Mouse (Mus musculus) left cerebral cortex, adult 11 months (tissue): ENCODE results near the gene Nrxn3.
A peak's percentile ranks its signal among the peaks of the same experiment; 100 is the strongest.

Experiments
- DNase-seq: peaks from one replicate; pipeline ENCODE4 v3.0.0; 2022; ENCODE audit warnings: low spot score

Nrxn3 gene

DNA sequence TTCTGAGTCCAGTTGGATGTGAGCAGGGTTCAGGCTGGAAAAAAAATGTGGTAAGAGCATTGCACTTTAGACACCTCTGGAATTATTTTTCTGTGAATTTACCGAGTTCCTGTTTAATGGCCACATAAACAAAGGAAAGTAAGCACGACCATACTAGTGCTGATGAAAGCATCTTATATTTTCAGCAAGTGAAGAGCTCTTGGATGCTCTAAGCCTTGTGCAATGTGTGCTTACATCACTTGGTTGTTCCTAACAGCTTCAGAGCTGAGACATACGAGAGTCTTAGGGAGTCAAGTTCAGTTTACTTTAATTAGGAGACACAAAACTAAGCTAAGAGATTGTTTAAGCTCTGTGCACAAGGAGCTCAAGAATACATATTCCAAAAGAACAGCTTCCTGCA, 1231.0 kb downstream of the Nrxn3 start:
- DNase-seq: no peak

GRCm38 (mm10) chr12:89954441-89955070, 1231.9 kb downstream of the Nrxn3 start:
- no peak for DNase-seq

DNA sequence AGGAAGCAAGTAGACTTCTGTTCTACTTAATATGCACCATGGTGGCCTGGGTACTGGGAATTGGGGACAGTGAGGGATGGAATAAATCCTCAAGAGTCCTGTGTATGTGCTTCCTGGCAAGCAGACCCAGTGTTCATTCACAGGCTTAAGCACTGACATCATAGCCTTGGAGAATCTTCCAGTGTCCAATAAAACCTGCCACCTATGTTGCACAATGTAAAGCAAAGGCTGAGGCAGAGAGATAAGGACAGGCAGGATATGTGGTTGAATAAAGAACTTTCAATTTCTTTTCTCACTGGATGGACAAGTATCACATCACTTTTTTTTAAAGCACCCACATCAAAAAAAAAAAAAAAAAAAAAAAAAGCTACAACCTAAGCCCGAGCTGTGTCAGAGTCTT, 1240.4 kb downstream of the Nrxn3 start:
- no peak for DNase-seq

DNA sequence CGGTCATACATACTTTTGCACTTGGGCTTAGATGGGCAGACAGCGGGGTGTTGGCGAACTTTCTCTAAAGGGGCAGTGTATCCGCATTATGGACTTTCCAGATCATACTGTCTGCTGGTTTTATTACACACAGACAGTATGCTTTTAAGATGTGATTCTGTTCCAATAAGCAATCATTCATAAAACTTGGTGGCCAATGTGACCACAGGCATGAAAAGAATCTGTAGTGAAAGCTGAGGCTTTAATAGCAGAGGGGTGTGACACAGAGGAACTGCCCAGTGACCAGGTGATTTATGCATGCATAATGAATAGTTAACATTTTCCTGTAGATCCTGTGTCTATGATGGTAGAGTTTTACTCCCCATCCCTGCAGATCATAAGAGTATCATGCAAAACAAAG, 1254.0 kb downstream of the Nrxn3 start:
- DNase-seq: no peak

GRCm38 (mm10) chr12:89977479-89977878, 1254.8 kb downstream of the Nrxn3 start:
- DNase-seq: no peak

DNA sequence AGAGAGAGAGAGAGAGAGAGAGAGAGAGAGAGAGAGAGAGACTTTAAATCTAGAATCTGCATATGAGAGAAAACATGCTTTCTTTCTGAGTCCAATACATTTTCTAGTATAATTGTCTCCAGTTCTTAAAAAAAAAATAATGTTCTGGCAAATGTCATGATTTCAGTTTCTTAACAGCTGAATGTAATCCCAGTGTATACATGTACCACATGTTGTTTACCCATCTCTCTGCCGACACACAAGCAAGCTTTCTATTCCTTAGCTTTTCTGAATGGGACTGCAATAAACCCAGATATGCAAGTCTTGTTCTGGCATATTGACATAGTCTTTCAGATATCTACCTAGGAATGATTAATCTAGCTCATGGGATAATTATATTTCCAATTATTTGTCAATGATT, 1256.5 kb downstream of the Nrxn3 start:
- no peak for DNase-seq

DNA sequence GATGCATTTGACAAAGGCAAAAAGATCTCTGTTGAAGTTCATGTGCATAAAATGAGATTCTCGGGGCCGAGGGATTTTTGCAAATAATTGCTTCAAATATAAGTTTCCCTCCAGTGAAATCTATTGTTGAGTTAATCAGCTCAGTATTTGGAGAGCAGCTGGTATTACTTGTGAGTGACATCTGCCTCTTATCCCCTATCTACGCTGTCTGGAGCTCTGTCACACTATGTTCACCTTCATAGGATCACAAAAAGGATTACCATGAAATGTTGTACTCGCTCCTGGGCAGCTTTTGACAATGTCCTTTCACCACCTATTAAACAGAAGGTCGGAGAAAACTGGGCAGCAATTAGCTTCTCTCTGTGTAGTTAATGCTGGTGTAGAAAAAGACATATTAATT, 1259.8 kb downstream of the Nrxn3 start:
- DNase-seq: no peak

DNA sequence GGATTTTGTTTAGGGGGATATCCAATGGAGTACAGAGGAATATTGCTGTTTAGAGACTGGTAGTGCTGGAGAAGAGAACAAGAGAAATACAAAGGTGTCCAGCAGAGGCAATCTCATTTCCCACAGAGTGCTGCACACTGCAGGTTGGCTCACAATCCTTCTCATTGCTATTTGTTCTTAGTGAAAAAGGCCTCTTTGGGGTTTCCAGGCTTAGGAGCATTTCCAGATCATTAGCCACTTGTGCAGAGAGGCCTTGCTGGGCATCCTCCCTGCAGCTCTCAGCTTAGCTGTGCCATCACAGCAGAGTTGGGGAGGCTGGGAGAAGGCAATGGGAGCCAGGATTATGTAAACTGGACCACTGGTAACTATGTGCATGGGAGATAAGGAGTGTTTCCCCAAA, 1260.7 kb downstream of the Nrxn3 start:
- no peak for DNase-seq

DNA sequence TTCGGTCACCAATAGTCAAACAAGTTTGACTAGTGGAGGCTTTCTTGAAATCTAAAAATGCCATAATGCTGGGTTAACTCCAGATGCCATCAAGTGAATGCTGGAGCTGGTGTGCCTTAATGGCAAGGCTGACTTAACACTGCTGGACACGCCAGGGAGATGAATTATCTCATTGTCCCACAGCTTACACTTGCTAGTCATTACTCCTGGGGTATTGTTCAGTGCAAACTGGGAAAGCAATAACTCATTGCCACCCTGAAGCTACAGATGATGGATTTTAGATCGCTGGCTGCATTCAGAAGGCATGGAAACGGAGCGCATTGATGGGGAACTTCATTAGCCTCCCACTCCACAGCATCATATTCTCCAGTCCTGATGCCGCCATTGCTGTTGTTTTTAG, 1263.5 kb downstream of the Nrxn3 start:
- no peak for DNase-seq

DNA sequence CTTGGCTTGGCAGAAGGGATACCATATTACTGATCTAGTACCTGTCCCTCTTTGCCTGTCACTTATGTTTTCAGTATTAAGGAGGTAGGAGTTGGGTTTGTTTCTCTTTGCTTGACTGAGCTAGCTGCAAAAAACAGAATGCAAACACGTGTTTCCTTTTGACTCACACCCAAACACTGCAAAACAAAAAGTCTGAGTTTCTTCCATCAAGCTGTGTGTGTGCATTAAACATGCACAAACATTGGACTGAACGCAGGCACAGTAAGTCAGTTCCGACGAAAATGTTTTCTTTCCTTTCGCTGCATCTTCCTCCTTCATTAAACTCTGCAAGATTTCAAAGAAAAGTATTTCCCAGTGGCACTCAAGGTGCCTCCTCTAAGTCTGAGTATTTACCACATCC, 1270.6 kb downstream of the Nrxn3 start:
- DNase-seq: no peak

DNA sequence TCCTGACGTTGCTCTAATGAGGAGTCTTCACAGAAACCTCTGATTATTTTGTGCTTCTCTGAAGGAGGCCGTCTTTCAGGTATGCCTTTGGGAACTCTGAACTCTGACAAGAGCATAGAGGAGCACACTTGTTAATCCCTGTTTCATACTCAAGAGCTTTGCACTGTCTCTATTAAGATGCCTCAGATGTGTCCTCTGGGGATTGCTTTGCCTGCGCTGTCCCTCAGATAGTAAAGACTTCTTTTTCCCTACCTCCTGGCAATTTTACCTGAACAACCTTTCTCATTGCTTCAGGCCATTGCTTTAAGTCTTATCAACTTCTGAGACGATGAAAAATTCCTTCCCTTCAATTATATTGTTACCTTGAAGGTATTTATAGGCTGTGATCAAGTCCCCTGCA, 1272.7 kb downstream of the Nrxn3 start:
- DNase-seq: no peak

GRCm38 (mm10) chr12:90010280-90010679, 1287.6 kb downstream of the Nrxn3 start:
- DNase-seq: no peak

DNA sequence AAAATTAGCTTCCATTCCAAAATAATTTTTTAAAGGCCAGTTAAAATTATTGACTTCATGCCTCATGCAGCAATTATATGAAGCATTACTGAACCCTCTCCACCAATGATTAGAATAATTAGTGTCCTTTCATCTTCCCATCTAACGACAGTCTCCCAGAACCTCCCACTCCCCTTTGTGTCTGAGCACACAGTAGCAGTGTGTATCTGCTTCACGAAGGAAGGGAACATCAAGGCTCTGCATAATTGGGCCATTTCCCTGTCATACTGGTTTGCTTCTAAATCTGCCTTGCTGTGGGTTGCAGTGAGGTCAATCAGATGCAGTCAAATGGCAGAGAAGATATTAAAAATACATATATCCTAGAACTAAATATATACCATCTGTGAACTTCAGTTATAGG, 1291.3 kb downstream of the Nrxn3 start:
- no peak for DNase-seq

DNA sequence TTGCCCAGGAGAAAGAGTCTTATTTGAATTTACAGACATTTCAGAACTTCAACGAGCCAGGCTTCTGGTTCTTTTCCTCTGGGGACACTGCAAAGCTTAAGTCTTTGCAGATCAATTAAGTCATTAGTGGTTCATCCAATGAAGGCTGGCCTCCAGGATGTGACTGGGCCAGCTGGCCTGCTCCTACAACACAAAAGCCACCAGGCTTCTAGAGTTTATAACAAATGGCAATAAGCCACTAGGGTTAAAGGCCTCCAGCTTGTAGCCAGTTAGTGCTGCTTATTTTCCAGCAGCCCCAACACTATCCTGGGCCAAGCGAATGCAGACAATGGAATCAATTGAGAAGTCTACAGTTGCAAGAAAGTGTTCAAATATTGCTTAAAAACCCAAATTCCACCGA, 1304.3 kb downstream of the Nrxn3 start:
- no peak for DNase-seq

DNA sequence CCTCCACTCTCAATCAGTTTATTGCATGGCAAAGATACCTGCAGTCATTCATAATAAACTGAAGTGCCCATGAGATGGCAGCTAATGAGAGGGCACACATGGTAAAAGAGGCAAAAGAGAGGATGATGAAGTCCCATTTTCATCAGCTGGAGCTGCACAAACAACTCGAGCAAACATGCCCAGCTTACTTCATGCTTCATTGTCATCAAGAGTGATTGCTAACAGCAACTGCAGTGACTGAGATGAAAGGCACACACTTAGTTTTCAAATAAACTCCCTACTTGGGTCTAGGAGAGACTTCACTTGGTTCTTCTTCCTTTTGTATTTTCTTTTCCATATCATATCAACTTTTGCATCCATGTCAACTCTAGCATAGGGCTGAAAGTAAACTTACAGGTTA, 1318.4 kb downstream of the Nrxn3 start:
- no peak for DNase-seq

GRCm38 (mm10) chr12:90056256-90056655, 1333.6 kb downstream of the Nrxn3 start:
- DNase-seq: no peak

- no peak for DNase-seq
These were observed 1337.1 kb downstream of the Nrxn3 start for GRCm38 (mm10) chr12:90059786-90060185.

DNA sequence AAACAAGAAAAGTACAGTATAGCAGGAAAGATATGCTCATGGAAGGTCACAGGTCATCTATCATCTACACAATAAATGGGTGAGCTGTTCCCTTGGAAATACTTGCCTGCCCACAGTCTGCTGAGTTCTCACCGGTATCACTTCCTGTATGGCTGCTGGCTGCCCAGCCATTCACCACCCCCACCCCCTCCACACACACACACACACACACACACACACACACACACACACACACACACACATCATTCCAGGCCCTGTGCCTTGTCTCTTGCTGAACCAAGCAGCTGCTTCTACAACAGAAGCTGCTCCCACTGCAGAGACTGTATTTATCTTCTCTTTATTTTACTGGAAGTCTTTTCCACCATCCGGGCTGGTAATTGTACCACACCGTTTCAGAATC, 1338.6 kb downstream of the Nrxn3 start:
- no peak for DNase-seq

DNA sequence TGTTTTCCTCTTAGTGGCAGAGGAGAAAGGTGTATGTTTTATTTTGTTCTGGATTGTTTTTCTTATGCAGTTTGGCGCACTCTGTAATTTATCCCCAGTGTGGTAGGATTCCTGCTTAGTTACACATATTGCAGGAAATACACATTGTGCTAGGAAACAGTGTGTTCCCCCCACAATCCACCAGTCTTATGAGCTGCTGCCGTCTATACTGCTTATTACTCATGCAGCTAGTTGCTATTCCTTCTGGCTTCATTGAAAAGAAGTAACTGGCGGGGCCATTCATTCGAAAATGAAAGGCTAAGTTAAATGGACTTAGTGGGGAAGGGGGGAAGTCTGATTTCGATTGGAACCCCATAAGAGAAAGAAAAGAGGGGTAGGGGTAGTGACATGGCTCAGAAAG, 1339.5 kb downstream of the Nrxn3 start:
- DNase-seq: no peak

DNA sequence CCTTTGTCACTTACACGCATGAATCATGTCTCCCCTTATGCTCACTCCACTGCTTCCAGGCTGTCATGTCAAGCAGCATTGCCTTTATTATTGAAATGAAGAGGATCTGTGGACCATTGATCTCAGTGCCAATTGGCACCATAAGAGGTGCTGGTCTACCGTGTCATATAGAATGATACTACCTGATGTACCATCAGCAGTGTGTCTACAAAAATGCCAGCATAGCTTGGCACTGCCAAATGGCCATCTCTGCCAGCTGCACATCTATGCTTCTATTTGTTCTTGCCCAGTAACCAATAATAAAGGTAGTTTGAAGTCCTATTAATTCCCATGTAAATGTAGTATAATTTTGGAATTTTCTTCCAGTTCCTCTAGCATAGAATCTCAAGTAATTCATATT, 1340.8 kb downstream of the Nrxn3 start:
- DNase-seq: no peak

DNA sequence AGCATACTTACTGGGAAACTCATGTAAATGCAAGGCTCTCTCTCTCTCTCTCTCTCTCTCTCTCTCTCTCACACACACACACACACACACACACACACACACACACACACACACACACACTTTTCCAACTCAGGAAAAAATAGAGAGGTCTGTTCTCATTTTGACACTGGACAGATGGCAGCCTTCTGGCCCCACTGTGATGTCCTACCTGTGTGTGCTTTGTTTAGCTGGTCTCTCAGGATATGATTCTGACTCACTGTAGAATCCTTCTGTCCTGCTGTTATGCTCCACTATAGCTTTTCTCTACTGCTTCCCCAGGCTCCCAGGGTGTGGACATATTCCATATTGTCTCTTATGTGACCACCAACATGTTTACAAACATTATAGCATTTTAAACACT, 1363.2 kb downstream of the Nrxn3 start:
- DNase-seq: no peak

- DNase-seq: no peak
These were observed 1373.1 kb downstream of the Nrxn3 start for GRCm38 (mm10) chr12:90095754-90096153.

- DNase-seq: peak; percentile 16
These were observed 1390.7 kb downstream of the Nrxn3 start for GRCm38 (mm10) chr12:90113351-90113791.
